Mouse (Mus musculus): ENCODE results near the gene 1300017J02Rik. TPM values are rescaled to one million over a fixed set of nuclear protein-coding genes. Genes with fewer than 3 reads are reported as not detected.

Gene 1300017J02Rik
- polyA plus RNA-seq, 1 experiment from 2014 or later: 2.3 TPM

DNA sequence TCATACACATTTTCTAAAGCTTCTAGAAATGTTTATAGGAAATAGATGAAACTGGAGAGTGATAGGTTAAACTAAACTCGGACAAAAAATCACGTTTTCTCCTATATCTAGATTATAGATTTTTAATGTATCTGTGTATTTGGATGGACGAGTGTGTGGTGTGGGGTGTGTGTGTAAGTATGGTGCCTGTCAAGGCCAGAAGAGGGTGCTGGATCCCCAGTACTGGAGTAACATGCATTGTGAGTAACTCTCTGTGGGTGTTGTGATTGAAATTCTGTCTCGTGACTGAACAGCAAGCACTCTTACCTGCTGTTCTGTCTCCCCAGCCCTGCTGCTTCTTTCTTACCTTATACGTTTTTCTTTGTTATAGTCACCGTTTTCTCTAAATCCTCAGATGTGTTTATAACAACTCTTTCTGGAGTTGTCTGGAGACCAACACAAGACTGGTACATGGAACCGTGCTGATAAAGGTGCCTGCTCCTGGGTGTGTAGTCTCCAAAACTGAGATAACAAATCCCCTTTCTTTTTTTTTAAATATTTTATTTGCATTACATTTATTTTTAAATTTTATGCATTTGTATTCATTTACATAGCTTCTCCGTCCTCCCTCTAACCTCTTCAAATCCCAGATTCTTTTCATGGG, 58.2 kb downstream of the 1300017J02Rik start:
- Histone ChIP-seq H3K36me3 (ENCODE audit: control insufficient read depth, insufficient read depth, low read length) (no peaks in the 10 kb centered on the region), H3K27me3 (ENCODE audit: control insufficient read depth, insufficient read depth, low read length) (no peaks in the 10 kb centered on the region), H3K27ac (ENCODE audit: low read depth, low read length) (no peak overlapping the region), H3K4me2 (ENCODE audit: low read depth) (no peak overlapping the region), H3K9me3 (ENCODE audit: control insufficient read depth, low read length) (no peaks in the 10 kb centered on the region), H3K4me1 (ENCODE audit: control insufficient read depth, insufficient read depth, low read length) (no peaks in the 10 kb centered on the region), H3K4me3 (ENCODE audit: low read depth, low read length) (no peak overlapping the region), H3K9ac (ENCODE audit: low read length) (no peak overlapping the region)
- no peak for ATAC-seq (ENCODE audit: insufficient read depth, low FRiP score, low TSS enrichment)
- no peak for DNase-seq (ENCODE audit: low spot score)
- WGBS: 88% methylated on average over 8 of the region's 8 CpGs

DNA sequence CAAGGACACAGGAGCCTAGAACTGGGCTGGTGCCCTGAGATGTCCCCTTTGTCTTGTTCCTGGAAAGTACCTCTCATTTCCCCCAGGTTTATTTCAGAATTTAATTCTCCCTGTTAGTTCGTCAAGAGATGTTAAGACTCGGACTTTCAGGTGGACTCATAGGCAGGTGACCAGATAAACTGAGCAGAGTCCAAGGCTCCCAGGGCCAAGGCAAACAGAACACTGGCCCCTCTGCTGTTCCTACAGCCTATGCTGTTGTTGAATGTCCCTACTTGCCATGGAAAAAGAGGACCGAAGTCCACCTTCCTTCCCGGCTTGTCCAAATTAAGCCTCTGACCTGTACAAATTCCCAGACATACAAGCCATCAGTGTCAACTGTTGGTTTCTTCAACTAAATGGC, 61.2 kb downstream of the 1300017J02Rik start:
- Histone ChIP-seq H3K9ac (ENCODE audit: low read length) (no peak overlapping the region), H3K36me3 (ENCODE audit: control insufficient read depth, insufficient read depth, low read length) (no peaks in the 10 kb centered on the region), H3K4me2 (ENCODE audit: low read depth) (no peak overlapping the region), H3K4me3 (ENCODE audit: low read depth, low read length) (no peak overlapping the region), H3K9me3 (ENCODE audit: control insufficient read depth, low read length) (no peaks in the 10 kb centered on the region), H3K27ac (ENCODE audit: low read depth, low read length) (no peak overlapping the region), H3K4me1 (ENCODE audit: control insufficient read depth, insufficient read depth, low read length) (no peaks in the 10 kb centered on the region), H3K27me3 (ENCODE audit: control insufficient read depth, insufficient read depth, low read length) (no peaks in the 10 kb centered on the region)
- DNase-seq (ENCODE audit: low spot score) (no peak), ATAC-seq (ENCODE audit: insufficient read depth, low FRiP score, low TSS enrichment) (no peak)
- WGBS: 93% methylated on average over 4 of the region's 4 CpGs

DNA sequence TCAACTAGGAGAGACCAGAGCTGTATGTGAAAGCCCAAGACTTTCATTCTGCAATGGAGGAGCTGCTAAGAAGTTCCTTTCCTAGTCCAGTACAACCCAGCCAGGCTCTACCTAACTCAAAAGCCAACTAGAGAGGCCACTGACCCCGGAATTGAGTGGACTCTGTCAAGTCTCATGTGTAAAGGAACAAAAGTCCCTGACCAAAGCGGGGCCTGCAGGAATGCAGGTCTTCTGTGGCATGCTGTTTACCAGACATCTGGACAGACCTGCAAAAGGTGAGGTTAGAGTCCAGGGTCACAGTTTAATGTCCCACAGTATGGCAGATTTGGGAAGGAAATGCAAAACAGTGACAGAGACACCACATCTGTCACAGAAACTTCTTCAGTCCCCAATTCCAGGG, 63.7 kb downstream of the 1300017J02Rik start:
- Histone ChIP-seq H3K27me3 (ENCODE audit: control insufficient read depth, insufficient read depth, low read length) (no peaks in the 10 kb centered on the region), H3K4me3 (ENCODE audit: low read depth, low read length) (no peak overlapping the region), H3K9me3 (ENCODE audit: control insufficient read depth, low read length) (no peaks in the 10 kb centered on the region), H3K4me1 (ENCODE audit: control insufficient read depth, insufficient read depth, low read length) (no peaks in the 10 kb centered on the region), H3K27ac (ENCODE audit: low read depth, low read length) (no peak overlapping the region), H3K9ac (ENCODE audit: low read length) (no peak overlapping the region), H3K4me2 (ENCODE audit: low read depth) (no peak overlapping the region), H3K36me3 (ENCODE audit: control insufficient read depth, insufficient read depth, low read length) (no peaks in the 10 kb centered on the region)
- WGBS: 89% methylated on average over 2 of the region's 2 CpGs
- no peak for ATAC-seq (ENCODE audit: insufficient read depth, low FRiP score, low TSS enrichment)
- DNase-seq (ENCODE audit: low spot score): no peak

DNA sequence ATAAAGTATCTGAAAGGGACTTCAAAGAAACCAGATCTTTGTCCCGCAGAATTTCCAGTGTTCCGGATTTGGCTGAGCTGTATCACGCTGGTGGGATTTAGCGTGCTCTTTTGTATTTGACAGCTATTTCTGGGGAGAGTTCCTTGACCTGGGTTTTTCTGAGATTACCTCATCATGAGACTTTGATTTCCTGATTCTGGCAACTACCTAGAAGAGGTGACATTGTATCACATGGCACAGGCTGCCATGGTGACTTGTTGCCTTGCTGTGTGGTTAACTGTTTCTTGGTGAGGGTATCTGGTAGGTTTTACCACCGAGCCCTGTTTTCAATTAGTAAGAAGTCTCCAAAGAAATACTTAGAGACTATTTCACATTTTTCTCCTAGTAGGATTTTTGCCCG, 65.4 kb downstream of the 1300017J02Rik start:
- ATAC-seq (ENCODE audit: insufficient read depth, low FRiP score, low TSS enrichment) (no peak), DNase-seq (ENCODE audit: low spot score) (no peak)
- Histone ChIP-seq H3K27ac (ENCODE audit: low read depth, low read length) (no peak overlapping the region), H3K9me3 (ENCODE audit: control insufficient read depth, low read length) (no peaks in the 10 kb centered on the region), H3K4me2 (ENCODE audit: low read depth) (no peak overlapping the region), H3K4me3 (ENCODE audit: low read depth, low read length) (no peak overlapping the region), H3K4me1 (ENCODE audit: control insufficient read depth, insufficient read depth, low read length) (no peaks in the 10 kb centered on the region), H3K9ac (ENCODE audit: low read length) (no peak overlapping the region), H3K36me3 (ENCODE audit: control insufficient read depth, insufficient read depth, low read length) (no peaks in the 10 kb centered on the region), H3K27me3 (ENCODE audit: control insufficient read depth, insufficient read depth, low read length) (no peaks in the 10 kb centered on the region)
- WGBS: 91% methylated on average over 6 of the region's 6 CpGs

DNA sequence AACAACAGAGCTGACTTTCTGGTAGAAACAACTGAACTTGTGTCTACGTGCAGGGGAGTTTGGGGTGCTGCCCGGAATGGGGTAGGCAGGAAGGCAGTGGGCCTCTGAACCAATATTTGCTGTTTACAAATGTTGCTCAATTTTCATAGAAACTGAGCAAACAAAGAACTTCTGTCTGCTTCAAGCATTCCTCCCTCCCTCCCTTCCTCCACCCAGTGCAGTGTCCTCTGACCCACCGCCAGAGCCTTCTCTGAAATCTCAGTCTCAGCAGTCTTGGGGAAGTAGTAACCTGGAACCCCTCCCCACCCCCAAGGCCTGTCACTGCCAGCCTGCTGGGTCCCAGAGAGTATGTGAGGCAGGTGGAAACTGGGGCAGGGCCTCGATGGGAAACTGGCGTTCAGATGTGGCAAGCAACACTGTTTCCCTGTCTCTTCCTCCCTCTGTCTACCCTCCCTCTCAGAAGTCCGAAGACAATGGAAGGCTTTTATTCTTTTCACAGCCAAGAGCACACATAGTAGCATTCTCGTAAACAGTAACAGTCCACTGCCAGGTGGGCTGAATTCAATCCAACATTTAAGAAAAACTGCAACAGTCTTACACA, 70.2 kb downstream of the 1300017J02Rik start:
- WGBS: 65% methylated on average over 7 of the region's 7 CpGs
- Histone ChIP-seq H3K4me1 (ENCODE audit: control insufficient read depth, insufficient read depth, low read length) (no peaks in the 10 kb centered on the region), H3K4me3 (ENCODE audit: low read depth, low read length) (no peak overlapping the region), H3K4me2 (ENCODE audit: low read depth) (no peak overlapping the region), H3K36me3 (ENCODE audit: control insufficient read depth, insufficient read depth, low read length) (no peaks in the 10 kb centered on the region), H3K9ac (ENCODE audit: low read length) (no peak overlapping the region), H3K27me3 (ENCODE audit: control insufficient read depth, insufficient read depth, low read length) (no peaks in the 10 kb centered on the region), H3K27ac (ENCODE audit: low read depth, low read length) (no peak overlapping the region), H3K9me3 (ENCODE audit: control insufficient read depth, low read length) (no peaks in the 10 kb centered on the region)
- DNase-seq (ENCODE audit: low spot score) (no peak), ATAC-seq (ENCODE audit: insufficient read depth, low FRiP score, low TSS enrichment) (no peak)

DNA sequence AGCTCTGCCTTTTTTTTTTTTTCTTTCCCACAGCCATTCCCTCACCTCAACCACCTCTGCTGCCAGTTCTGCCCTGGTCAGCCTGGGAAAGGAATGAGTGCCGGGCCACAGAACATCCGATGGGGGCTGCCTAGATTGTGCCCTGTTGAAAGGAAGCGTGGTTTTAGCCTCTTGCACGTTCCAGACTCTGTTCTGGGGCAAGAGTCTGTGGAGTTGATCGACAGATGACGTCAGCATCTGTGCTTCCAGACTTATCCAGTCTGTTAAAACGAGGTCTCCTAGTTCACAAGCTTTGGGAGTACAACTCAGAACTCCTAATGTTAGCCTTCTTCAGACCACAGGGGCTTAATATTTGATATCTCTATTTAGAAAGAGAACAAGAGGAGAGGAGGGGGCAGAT, 70.8 kb downstream of the 1300017J02Rik start:
- ATAC-seq (ENCODE audit: insufficient read depth, low FRiP score, low TSS enrichment) (no peak), DNase-seq (ENCODE audit: low spot score) (no peak)
- WGBS: 85% methylated on average over 7 of the region's 7 CpGs
- no peaks in the 10 kb centered on the region for H3K27me3 ChIP-seq (ENCODE audit: control insufficient read depth, insufficient read depth, low read length)
- no peak overlapping the region for H3K4me2 ChIP-seq (ENCODE audit: low read depth)
- H3K4me3 ChIP-seq (ENCODE audit: low read depth, low read length): no peak overlapping the region
- no peak overlapping the region for H3K27ac ChIP-seq (ENCODE audit: low read depth, low read length)
- no peaks in the 10 kb centered on the region for H3K9me3 ChIP-seq (ENCODE audit: control insufficient read depth, low read length)
- H3K4me1 ChIP-seq (ENCODE audit: control insufficient read depth, insufficient read depth, low read length): no peaks in the 10 kb centered on the region
- no peaks in the 10 kb centered on the region for H3K36me3 ChIP-seq (ENCODE audit: control insufficient read depth, insufficient read depth, low read length)
- no peak overlapping the region for H3K9ac ChIP-seq (ENCODE audit: low read length)

DNA sequence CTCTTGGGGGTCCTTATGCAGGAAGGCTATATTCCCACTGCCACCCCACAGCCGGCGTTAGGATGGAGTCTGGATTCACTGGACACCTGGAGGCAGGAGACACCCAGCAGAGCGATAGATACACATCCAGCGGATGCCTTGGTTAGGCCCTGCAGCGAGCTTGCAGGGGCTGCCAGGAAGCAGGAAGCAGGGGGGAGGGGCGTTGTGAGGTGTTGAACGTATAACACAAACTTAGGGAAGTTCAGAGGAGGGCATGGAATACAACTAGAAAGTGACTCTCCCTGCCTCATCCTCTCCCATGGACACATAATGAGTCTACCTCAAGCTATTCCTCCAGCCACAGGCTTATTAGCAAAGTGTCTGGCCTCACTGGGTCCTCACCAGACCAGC, 71.9 kb downstream of the 1300017J02Rik start:
- Histone ChIP-seq H3K27me3 (ENCODE audit: control insufficient read depth, insufficient read depth, low read length) (no peaks in the 10 kb centered on the region), H3K27ac (ENCODE audit: low read depth, low read length) (no peak overlapping the region), H3K9ac (ENCODE audit: low read length) (no peak overlapping the region), H3K4me2 (ENCODE audit: low read depth) (no peak overlapping the region), H3K9me3 (ENCODE audit: control insufficient read depth, low read length) (no peaks in the 10 kb centered on the region), H3K4me3 (ENCODE audit: low read depth, low read length) (no peak overlapping the region), H3K4me1 (ENCODE audit: control insufficient read depth, insufficient read depth, low read length) (no peaks in the 10 kb centered on the region), H3K36me3 (ENCODE audit: control insufficient read depth, insufficient read depth, low read length) (no peaks in the 10 kb centered on the region)
- 62% methylated on average over 7 of the region's 7 CpGs for WGBS
- DNase-seq (ENCODE audit: low spot score) (no peak), ATAC-seq (ENCODE audit: insufficient read depth, low FRiP score, low TSS enrichment) (no peak)

DNA sequence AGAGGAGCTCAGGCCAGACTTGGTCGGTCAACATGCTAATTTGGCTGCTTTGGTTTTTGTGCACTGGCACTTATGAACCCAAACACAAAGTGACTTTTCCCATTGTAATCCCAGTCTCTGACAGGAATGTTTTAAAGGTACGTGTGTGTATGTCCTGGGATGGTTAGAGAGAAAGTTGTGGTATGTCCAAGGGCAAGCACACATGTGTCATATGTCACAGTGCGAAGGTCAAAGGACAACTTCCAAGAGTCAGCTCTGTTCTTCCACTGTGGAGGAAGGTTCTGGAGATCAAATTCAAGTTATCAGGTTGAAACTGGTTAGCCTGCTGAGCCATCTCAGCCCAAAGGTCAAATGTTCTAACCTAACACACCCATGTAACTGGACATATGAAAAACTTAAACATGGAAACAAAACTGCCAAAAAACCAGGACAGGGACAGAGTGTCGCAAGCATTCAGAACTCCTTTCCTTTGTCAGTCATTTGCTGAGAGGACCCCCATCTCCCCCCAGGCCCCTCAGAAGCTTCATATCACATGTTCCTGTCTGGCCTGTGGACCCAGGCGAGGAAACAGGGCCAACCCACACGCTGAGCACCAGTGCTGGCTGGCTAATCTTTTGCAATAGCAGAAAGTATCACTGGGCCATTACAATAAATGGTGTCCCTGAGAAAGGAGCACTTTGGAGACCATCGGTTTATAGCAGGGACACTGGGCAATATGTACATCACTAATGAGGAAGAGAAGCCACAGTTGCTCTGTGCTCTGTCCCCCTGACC, 72.5 kb downstream of the 1300017J02Rik start:
- H3K27ac ChIP-seq (ENCODE audit: low read depth, low read length): no peak overlapping the region
- no peaks in the 10 kb centered on the region for H3K9me3 ChIP-seq (ENCODE audit: control insufficient read depth, low read length)
- H3K9ac ChIP-seq (ENCODE audit: low read length): no peak overlapping the region
- DNase-seq (ENCODE audit: low spot score): no peak
- no peaks in the 10 kb centered on the region for H3K27me3 ChIP-seq (ENCODE audit: control insufficient read depth, insufficient read depth, low read length)
- no peak overlapping the region for H3K4me3 ChIP-seq (ENCODE audit: low read depth, low read length)
- ATAC-seq (ENCODE audit: insufficient read depth, low FRiP score, low TSS enrichment): no peak
- H3K4me2 ChIP-seq (ENCODE audit: low read depth): no peak overlapping the region
- 92% methylated on average over 7 of the region's 7 CpGs for WGBS
- H3K4me1 ChIP-seq (ENCODE audit: control insufficient read depth, insufficient read depth, low read length): no peaks in the 10 kb centered on the region
- H3K36me3 ChIP-seq (ENCODE audit: control insufficient read depth, insufficient read depth, low read length): no peaks in the 10 kb centered on the region

Data from neural tube, embryonic 11.5 days (tissue).